Mouse (Mus musculus) 3134 (cell line): Measurements from ENCODE around the gene Dmkn.
A peak's percentile ranks its signal among the peaks of the same experiment; 100 is the strongest.
"Not testable (repeated sequence)": the region's sequence is repeated elsewhere in the genome, so short reads cannot be mapped to it uniquely, and the experiment has no call there.

ENCODE experiments used
- DNase-seq: peaks from one replicate; pipeline ENCODE4 v3.0.0-alpha.2; 2011; ENCODE audit warnings: low spot score; ENCODE audit not compliant: insufficient read length; ENCODE audit errors: extremely low read depth

Dmkn gene

GRCm38 (mm10) chr7:30763456-30763855 lies at the start of gene Dmkn:
Gene Dmkn (plus strand): TSS chr7:30763756.
- no peak for DNase-seq

DNA sequence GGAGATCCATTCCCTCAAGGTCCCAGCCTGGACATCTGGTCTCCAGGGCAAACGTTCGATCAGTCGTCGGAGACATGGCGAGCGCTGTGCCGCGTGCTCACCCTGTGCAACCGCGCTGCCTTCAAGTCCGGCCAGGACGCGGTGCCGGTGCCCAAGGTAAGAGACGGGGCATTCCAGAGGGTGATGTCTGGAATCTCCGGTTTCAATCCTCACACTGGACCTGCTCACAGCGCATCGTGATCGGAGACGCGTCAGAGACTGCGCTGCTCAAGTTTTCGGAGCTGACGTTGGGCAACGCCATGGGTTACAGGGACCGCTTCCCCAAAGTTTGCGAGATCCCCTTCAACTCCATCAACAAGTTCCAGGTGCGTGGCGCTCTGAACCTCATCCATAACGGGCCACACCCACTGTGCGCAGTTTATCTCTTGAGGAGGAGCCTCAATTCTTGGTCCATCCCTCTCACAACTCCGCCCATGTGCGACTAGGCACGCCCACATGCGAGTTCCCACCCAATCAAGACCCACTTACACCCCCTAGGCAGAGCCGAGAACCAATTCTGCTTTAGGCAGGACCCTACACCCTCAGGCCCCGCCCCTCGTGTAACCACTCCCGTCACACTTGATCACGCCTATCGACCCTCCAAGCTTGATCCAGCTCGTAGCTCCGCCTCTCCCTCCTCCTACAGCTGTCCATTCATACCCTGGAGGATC lies 46.4 kb upstream of the Dmkn start:
- DNase-seq = no peak

DNA sequence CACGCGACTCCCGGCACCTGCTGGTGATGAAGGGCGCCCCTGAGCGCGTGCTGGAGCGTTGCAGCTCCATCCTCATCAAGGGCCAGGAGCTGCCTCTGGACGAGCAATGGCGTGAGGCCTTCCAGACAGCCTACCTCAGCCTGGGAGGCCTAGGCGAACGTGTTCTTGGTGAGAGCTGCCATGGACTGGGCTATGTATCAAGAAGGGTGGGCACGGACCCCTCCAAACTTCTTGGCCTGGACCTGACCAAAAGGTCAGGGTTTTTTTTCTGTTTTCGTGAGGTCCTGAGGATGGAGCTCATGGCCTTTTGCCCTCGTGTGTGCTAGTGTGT lies 45.9 kb upstream of the Dmkn start:
- DNase-seq = no peak

- no peak for DNase-seq
Observed at GRCm38 (mm10) chr7:30719669-30720068, 43.9 kb upstream of the Dmkn start.

DNA sequence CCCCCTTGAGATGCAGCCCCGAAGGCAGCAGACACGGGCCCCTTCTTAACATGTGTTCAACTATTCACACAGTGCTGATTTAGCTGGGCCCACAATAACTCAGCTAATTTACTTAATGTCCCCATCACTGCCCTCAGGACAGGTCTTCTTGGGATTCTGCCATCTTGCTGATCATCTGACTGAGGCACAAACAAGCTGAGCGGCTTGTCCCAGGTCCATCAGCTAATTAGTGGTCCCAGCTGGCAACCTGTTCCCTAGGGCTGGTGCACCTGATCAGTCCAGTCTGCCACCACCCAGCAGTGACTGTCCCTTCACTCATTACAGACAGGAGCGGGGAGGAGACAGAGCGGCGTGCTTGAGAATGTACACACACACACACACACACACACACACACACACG lies 42.3 kb upstream of the Dmkn start:
- no peak for DNase-seq

DNA sequence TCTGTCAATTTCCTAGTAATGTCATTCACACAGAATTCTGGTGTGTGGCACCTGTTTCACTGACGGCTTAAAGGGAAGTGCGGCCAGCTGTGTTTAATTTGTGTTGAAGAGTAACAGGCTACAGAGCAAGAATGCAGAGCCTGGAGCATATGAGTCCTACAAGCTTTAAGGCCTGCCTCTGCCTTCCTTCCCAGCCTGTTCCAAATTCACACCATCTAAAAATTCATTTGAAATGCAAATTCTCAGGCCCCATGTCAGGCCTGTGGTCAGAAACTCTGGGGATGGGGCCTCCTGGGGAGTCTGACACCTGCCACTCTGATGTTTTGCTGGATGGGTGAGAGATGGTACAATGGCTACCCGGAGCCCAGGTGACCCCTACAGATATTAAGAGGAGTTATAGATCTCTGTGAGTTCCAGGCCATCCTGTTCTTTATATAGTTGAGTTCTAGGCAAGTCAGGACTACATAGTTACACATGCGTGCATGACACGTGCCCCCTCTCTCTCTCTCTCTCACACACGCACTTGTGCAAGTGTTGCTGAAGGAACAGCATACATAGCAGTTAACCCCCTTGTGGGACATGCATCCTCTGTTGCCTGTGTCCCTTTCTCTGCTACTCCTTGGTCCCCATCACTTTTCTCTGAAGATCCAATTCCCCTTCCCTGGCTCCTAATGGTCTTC lies 40.1 kb upstream of the Dmkn start:
- no peak for DNase-seq

GRCm38 (mm10) chr7:30728214-30728613 lies 35.3 kb upstream of the Dmkn start:
- DNase-seq = no peak

DNA sequence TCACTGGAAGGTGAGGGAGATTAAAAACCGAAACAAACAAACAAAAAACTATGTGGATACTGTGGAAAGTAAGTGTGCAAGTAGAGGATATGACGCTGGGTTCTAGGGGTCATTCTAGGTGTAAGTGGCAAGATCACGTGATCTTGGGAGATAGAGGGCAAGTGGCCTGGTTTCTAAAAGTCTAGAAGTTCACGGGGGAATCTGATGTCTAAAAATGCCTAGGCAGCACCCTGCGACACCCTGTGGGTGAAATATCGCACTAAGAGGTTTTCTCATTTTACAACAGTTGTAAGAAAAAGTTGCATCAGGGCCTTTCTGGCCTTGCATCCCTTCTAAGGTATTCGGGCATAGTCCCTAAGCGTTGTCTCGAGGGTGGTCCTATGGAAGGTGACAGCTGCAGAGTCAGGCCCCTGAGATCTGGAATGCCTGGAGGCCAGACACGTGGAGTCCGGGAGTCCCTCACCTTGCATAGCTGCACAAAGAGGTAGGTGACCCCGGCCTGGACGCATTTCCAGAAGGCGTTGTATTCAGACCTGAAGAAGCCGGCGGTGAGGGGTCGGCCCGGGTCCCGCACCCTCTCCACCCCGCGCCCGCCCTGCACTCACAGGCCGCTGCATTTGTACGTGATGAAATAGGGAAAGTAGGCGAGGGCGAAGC lies 34.7 kb upstream of the Dmkn start:
- DNase-seq = no peak

DNA sequence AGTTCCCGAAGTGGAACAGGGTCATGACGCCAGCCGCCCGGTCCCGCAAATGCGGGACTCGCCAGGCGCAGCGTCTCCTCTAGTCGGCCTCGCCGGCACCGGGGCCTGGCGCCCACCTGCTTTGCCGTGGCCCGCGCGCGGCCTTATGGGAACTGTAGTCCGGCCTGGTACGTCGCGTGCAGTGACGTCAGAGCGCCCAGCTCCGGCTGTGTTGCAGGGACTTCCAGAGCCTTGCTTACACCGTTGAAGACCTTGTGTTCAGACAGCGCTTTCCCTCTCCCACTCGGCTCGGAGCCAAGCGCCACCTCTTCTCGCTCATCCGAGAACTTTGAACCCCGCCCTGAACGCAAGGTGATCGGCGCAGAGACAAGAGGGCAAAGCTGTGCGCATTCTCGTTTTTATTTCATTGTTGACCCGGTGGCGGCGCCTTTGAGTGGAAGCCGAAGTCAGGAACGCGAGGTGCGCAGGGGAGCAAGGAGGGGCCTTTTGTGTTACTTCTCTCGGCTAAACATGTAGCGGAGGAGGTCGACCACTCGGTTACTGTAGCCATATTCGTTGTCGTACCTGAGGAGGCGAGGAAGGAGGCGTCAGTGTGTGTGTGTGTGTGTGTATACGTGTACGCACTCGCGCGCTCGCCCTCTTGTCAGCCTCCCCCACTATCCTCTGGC lies 34.0 kb upstream of the Dmkn start, which contains the start of gene Tmem147:
Gene Tmem147, minus strand, starts transcription at position 145 of the 668 bp plus-strand sequence.
- peak; percentile 94 for DNase-seq

- not testable (repeated sequence) for DNase-seq
Observed at GRCm38 (mm10) chr7:30730064-30730722, 33.4 kb upstream of the Dmkn start.

DNA sequence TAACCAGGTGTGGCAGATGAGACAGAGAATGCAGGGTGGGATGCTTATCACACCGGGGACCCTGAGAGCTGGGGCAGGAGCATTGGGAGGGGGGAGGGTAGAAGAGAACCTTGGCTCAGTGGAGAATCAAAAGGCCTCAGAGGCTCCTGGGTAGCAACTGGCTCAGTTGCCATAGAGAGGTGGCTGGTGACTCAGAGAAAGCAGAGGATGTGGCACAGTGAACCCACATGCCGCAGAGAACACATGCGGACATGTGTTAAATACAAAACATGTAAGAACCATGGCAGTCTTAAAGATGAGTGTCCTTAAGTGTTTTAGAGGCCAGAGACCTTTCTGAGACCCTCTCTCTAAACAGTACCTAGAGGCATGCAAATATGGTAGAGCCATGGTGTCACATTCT lies 27.3 kb upstream of the Dmkn start:
- DNase-seq = no peak

DNA sequence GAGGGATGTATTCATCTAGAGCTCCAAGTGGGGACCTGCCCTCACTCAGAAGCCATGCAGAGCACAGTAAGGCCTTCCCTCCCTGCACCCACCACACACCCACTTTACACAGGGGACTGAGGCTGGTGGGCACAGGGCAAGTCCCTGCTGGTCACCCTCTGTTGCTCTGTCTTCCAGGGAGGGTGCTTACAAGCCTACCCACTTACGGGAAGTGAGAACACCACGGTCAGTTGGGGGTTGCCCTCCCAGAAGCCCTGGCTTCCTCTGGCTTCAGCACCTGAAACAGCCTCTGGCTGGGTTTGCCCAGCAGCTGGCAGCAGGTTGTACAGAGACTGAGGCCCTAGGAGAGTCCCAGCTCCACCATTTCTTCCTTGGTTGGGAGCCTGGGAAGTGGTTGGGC lies 21.0 kb upstream of the Dmkn start:
- not testable (repeated sequence) for DNase-seq

DNA sequence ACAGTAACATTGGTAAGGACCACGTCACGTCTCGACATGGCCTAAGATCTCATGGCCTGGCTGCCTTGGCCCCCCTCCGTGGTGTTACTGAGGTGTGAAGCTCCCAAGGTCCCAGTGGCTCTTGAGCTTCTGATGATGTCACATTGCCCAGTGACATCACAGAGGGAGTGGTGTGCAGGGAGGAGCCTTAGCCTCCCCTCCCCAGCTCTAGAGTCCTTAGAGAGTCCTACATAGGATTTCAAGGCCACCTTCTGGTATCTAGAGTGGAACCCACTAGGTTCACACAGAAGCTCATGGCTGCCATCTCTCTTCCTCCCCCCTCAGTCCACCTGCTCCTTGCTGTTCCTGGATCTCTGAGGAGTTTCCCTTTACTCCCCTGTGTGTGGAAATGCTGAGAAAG lies 19.9 kb upstream of the Dmkn start, which contains the start of gene Gapdhs:
Gene Gapdhs, minus strand, starts transcription at position 65 of the 400 bp plus-strand sequence.
- not testable (repeated sequence) for DNase-seq

GRCm38 (mm10) chr7:30744022-30744598 lies 19.4 kb upstream of the Dmkn start:
- no peak for DNase-seq

DNA sequence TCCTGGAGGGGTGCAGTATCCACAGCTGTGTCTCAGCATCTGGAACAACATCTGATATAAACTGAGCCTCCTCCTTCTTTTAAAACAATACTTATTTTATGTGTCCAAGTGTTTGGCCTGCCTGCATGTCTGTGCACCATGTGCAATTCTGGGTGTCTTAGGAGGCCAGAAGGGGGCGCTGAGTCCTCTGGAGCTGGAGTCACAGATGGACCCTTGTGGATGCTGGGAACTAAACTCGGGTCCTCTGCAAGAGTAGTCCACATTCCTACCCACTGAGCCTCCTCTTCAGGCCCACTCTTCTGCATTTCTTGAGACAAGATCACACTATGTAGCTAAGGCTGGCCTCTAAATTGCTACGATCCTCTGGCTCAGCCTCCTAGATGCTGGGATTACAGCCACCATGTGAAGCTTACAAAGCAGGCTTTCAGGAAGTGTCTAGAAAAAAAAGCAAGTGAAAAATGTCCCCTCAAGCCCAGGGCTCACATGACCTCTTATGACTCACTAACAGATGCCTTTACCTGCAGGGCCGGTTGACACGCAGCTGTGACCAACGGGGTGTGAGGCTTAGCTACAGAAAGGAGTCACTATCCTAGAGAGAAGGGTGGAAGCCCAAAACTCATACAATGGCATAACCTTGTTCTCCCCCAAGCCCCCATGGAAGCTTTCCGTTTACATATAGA lies 15.9 kb upstream of the Dmkn start:
- no peak for DNase-seq

DNA sequence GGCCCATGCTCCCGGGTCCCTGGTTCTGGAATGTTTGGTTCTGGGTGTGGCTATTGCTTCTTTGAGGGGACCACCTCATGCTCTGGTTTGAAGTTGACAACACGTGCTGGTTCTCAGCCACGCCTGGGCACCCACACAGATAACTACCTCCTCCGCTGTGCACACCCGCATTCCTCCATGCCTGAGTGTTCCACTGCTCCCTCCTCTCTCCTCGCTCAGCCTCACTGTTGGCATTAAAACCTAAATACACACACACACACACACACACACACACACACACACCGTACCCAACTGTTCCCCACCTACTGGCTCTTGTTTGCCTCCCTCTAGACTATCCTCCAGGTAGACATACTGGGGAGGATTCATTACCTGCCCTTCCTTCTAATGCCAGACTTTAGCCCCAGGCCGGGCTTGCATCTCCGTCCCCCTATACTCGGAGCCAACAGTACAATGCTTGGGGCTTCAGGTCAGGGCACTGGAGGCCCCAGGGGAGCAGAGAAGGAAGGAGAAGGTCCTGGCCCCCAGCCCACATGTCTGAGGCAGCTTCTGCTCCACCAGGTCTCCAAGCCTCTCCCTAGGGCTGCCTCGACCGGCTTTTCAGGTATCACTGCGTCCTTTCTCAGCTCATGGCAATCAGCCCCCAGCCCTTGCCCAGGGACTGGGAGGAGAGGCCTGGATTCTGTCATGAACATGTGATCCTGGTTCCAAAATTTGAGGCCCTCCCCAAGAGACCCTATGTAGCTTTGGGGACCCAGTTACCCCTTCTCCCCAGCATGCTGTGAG lies 13.5 kb upstream of the Dmkn start:
- DNase-seq = no peak

GRCm38 (mm10) chr7:30751086-30751669 lies 12.4 kb upstream of the Dmkn start, which contains the start of gene Sbsn:
Gene Sbsn (plus strand): TSS chr7:30751471.
- peak; percentile 31 for DNase-seq

DNA sequence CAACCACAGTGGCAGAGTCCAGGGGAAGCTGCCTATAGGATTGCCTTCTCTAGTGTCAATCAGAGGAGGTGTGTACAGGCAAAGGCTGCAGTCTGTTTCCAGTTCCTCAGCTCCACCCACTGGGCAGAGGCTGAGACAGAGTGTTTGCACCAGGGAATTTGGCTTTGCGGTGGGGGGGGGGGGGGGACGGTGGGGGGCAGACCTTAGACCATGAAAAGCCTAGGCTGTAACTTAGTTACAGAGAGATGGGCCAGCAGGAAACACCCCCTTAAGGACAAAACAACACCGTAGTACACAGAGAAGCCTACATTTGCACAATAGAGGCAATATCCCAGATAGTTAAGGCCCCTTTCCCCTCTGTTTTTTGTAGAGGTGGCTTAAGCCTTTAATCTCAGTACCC lies 6.6 kb upstream of the Dmkn start:
- no peak for DNase-seq

DNA sequence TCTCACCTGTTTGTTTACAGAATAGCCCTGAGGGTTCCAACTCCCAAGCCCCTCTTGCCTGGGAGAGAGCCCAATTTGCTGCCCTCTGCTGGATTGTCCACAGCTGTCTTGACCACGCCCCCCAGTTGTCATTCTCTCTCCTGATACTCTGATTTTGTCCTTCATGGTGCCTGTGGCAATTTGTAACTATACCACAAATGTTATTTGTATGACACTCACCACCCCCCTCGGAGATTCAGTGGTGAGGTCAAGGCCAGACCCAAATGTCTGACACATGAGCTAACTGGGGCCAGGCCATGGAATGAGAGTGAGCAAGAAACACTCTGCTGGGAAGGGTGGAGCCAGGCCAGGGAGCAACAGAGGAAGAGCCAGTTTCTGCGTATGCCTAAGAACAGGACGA lies 4.7 kb upstream of the Dmkn start:
- DNase-seq = peak; percentile 45
